Mouse (Mus musculus) lung, embryonic 15.5 days (tissue): ENCODE results near the gene Coro1c. TPM values are rescaled to one million over a fixed set of nuclear protein-coding genes. Genes with fewer than 3 reads are reported as not detected.

ENCODE experiments used
- ATAC-seq: fragments of 200-750 bp; cut with Nextera tagmentation; 2 replicates; pipeline ENCODE4 v1.8.0; 2017; ENCODE audit warnings: moderate number of reproducible peaks, borderline replicate concordance; ENCODE audit not compliant: low FRiP score, low TSS enrichment; ENCODE audit errors: extremely low read depth
- H3K27ac ChIP-seq: fragments of 300-500 bp; sonication (generic); 2 replicates; pipeline ENCODE4 v1.5.1; 2015; ENCODE audit warnings: moderate library complexity, mild to moderate bottlenecking, inconsistent platforms
- H3K27me3 ChIP-seq: fragments of 300-500 bp; sonication (generic); 2 replicates; pipeline ENCODE4 v1.6.1; 2015; ENCODE audit warnings: inconsistent platforms
- H3K36me3 ChIP-seq: fragments of 300-500 bp; sonication (generic); 2 replicates; pipeline ENCODE4 v1.6.1; 2015; ENCODE audit warnings: inconsistent platforms
- H3K4me1 ChIP-seq: fragments of 300-500 bp; sonication (generic); 2 replicates; pipeline ENCODE4 v1.6.1; 2015; ENCODE audit warnings: inconsistent platforms
- H3K4me2 ChIP-seq: fragments of 300-500 bp; sonication (generic); 2 replicates; pipeline ENCODE4 v1.6.1; 2015; ENCODE audit warnings: inconsistent platforms, mild to moderate bottlenecking, moderate library complexity
- H3K4me3 ChIP-seq: fragments of 300-500 bp; sonication (generic); 2 replicates; pipeline ENCODE4 v1.5.1; 2015; ENCODE audit warnings: mild to moderate bottlenecking, inconsistent platforms
- H3K9ac ChIP-seq: fragments of 300-500 bp; sonication (generic); 2 replicates; pipeline ENCODE4 v1.6.1; 2015; ENCODE audit warnings: inconsistent platforms
- H3K9me3 ChIP-seq: fragments of 300-500 bp; sonication (generic); 2 replicates; pipeline ENCODE4 v1.6.1; 2016; ENCODE audit warnings: inconsistent platforms
- WGBS: fragments of 180-500 bp; shearing (Covaris S2); methylation state at CpG from one replicate; pipeline ENCODE4 v1.1.7; 2015; 5-methylcytosine and 5-hydroxymethylcytosine counted together
- polyA plus RNA-seq: library from polyadenylated mRNA; unstranded; fragments of >200 nt; fragmentation: Nextera tagmentation; extraction: Ambion mirVana; gene quantifications from 2 replicates; pipeline ENCODE4 v1.2.1, GENCODE M21; 2015

Gene Coro1c
- polyA plus RNA-seq, 1 experiment from 2014 or later = 144 TPM

GRCm38 (mm10) chr5:113863994-113864393, 44.6 kb downstream of the Coro1c start:
- Histone ChIP-seq H3K4me3 (no peak overlapping the region), H3K36me3 (peaks cover 28% of the 10 kb centered on the region), H3K9me3 (no peaks in the 10 kb centered on the region), H3K9ac (no peak overlapping the region), H3K27me3 (no peaks in the 10 kb centered on the region), H3K4me1 (peaks cover 25% of the 10 kb centered on the region), H3K4me2 (no peak overlapping the region), H3K27ac (no peak overlapping the region)
- ATAC-seq = no peak
- WGBS = 90% methylated on average over 12 of the region's 12 CpGs

- WGBS = 82% methylated on average over 4 of the region's 4 CpGs
- Histone ChIP-seq H3K27me3 (no peaks in the 10 kb centered on the region), H3K9me3 (no peaks in the 10 kb centered on the region), H3K9ac (no peak overlapping the region), H3K4me2 (no peak overlapping the region), H3K27ac (no peak overlapping the region), H3K4me1 (peaks cover 19% of the 10 kb centered on the region), H3K36me3 (peaks cover 28% of the 10 kb centered on the region), H3K4me3 (no peak overlapping the region)
- ATAC-seq = no peak
Observed at GRCm38 (mm10) chr5:113862418-113862817, 46.1 kb downstream of the Coro1c start.

GRCm38 (mm10) chr5:113861294-113861693, 47.3 kb downstream of the Coro1c start:
- WGBS = 95% methylated on average over 8 of the region's 8 CpGs
- Histone ChIP-seq H3K9ac (no peak overlapping the region), H3K27ac (no peak overlapping the region), H3K4me1 (peaks cover 29% of the 10 kb centered on the region), H3K27me3 (no peaks in the 10 kb centered on the region), H3K4me3 (no peak overlapping the region), H3K36me3 (peaks cover 28% of the 10 kb centered on the region), H3K4me2 (no peak overlapping the region), H3K9me3 (no peaks in the 10 kb centered on the region)
- no peak for ATAC-seq

GRCm38 (mm10) chr5:113858971-113859370, 49.6 kb downstream of the Coro1c start:
- no peaks in the 10 kb centered on the region for H3K27me3 ChIP-seq
- 30% methylated on average over 5 of the region's 5 CpGs for WGBS
- H3K36me3 ChIP-seq = peaks cover 13% of the 10 kb centered on the region
- peak; percentile 63 for ATAC-seq
- no peak overlapping the region; the same call in 1 of the 2 replicates for H3K9ac ChIP-seq
- no peak overlapping the region for H3K4me3 ChIP-seq
- H3K9me3 ChIP-seq = no peaks in the 10 kb centered on the region
- H3K27ac ChIP-seq = peak overlapping the region; percentile 44
- H3K4me1 ChIP-seq = peaks cover 40% of the 10 kb centered on the region
- no peak overlapping the region for H3K4me2 ChIP-seq

- peaks cover 40% of the 10 kb centered on the region for H3K4me1 ChIP-seq
- WGBS = 70% methylated on average over 10 of the region's 10 CpGs
- H3K27ac ChIP-seq = peak overlapping the region; percentile 44; the same call in 1 of the 2 replicates
- no peak overlapping the region for H3K4me2 ChIP-seq
- peaks cover 8% of the 10 kb centered on the region for H3K36me3 ChIP-seq
- ATAC-seq = no peak
- no peak overlapping the region for H3K4me3 ChIP-seq
- H3K9me3 ChIP-seq = no peaks in the 10 kb centered on the region
- H3K9ac ChIP-seq = no peak overlapping the region
- H3K27me3 ChIP-seq = no peaks in the 10 kb centered on the region
Observed at GRCm38 (mm10) chr5:113858550-113858949, 50.0 kb downstream of the Coro1c start.

- WGBS = 57% methylated on average over 8 of the region's 8 CpGs
- Histone ChIP-seq H3K27me3 (no peaks in the 10 kb centered on the region), H3K9ac (no peak overlapping the region), H3K9me3 (no peaks in the 10 kb centered on the region), H3K4me3 (no peak overlapping the region), H3K27ac (no peak overlapping the region), H3K36me3 (peaks cover 7% of the 10 kb centered on the region), H3K4me1 (peaks cover 40% of the 10 kb centered on the region), H3K4me2 (no peak overlapping the region)
- no peak for ATAC-seq
Observed at GRCm38 (mm10) chr5:113857631-113858030, 50.9 kb downstream of the Coro1c start.

- H3K4me2 ChIP-seq = no peak overlapping the region
- peaks cover 12% of the 10 kb centered on the region for H3K36me3 ChIP-seq
- H3K27ac ChIP-seq = no peak overlapping the region
- peaks cover 40% of the 10 kb centered on the region for H3K4me1 ChIP-seq
- 65% methylated on average over 7 of the region's 7 CpGs for WGBS
- no peak overlapping the region for H3K4me3 ChIP-seq
- no peaks in the 10 kb centered on the region for H3K9me3 ChIP-seq
- no peak for ATAC-seq
- H3K9ac ChIP-seq = no peak overlapping the region
- no peaks in the 10 kb centered on the region for H3K27me3 ChIP-seq
Observed at GRCm38 (mm10) chr5:113856631-113857030, 51.9 kb downstream of the Coro1c start.

- Histone ChIP-seq H3K9ac (no peak overlapping the region), H3K27ac (peak overlapping the region; percentile 20), H3K4me1 (peaks cover 40% of the 10 kb centered on the region), H3K4me2 (no peak overlapping the region), H3K9me3 (no peaks in the 10 kb centered on the region), H3K27me3 (no peaks in the 10 kb centered on the region), H3K36me3 (peaks cover 11% of the 10 kb centered on the region), H3K4me3 (no peak overlapping the region)
- ATAC-seq = peak; percentile 28; the same call in 1 of the 2 replicates
- 52% methylated on average over 3 of the region's 3 CpGs for WGBS
Observed at GRCm38 (mm10) chr5:113855696-113856095, 52.9 kb downstream of the Coro1c start.

- no peak for ATAC-seq
- Histone ChIP-seq H3K9ac (no peak overlapping the region), H3K9me3 (no peaks in the 10 kb centered on the region), H3K36me3 (peaks cover 17% of the 10 kb centered on the region), H3K4me3 (no peak overlapping the region), H3K4me2 (no peak overlapping the region), H3K27me3 (no peaks in the 10 kb centered on the region), H3K4me1 (peaks cover 37% of the 10 kb centered on the region), H3K27ac (peak overlapping the region; percentile 20; the same call in 1 of the 2 replicates)
- 89% methylated on average over 10 of the region's 10 CpGs for whole genome bisulfite sequencing
Observed at GRCm38 (mm10) chr5:113855117-113855516, 53.4 kb downstream of the Coro1c start.

GRCm38 (mm10) chr5:113854494-113854893, 54.1 kb downstream of the Coro1c start:
- no peaks in the 10 kb centered on the region for H3K9me3 ChIP-seq
- 39% methylated on average over 14 of the region's 14 CpGs for WGBS
- H3K4me2 ChIP-seq = no peak overlapping the region
- no peak overlapping the region for H3K27ac ChIP-seq
- H3K36me3 ChIP-seq = peaks cover 24% of the 10 kb centered on the region
- ATAC-seq = no peak
- H3K9ac ChIP-seq = no peak overlapping the region
- no peak overlapping the region for H3K4me3 ChIP-seq
- no peaks in the 10 kb centered on the region for H3K27me3 ChIP-seq
- peaks cover 32% of the 10 kb centered on the region for H3K4me1 ChIP-seq

GRCm38 (mm10) chr5:113853541-113853940, 55.0 kb downstream of the Coro1c start:
- no peaks in the 10 kb centered on the region for H3K9me3 ChIP-seq
- no peak overlapping the region for H3K4me3 ChIP-seq
- 88% methylated on average over 10 of the region's 10 CpGs for WGBS
- no peak overlapping the region for H3K4me2 ChIP-seq
- H3K36me3 ChIP-seq = peaks cover 27% of the 10 kb centered on the region
- ATAC-seq = no peak
- H3K4me1 ChIP-seq = peaks cover 22% of the 10 kb centered on the region
- H3K9ac ChIP-seq = no peak overlapping the region
- H3K27ac ChIP-seq = 0 out of 2 replicates have a peak overlapping the region, but pooled peaks have one; percentile 5
- H3K27me3 ChIP-seq = no peaks in the 10 kb centered on the region

- Histone ChIP-seq H3K4me3 (no peak overlapping the region), H3K4me1 (peaks cover 21% of the 10 kb centered on the region), H3K9ac (no peak overlapping the region), H3K36me3 (peaks cover 33% of the 10 kb centered on the region), H3K4me2 (no peak overlapping the region), H3K27me3 (no peaks in the 10 kb centered on the region), H3K27ac (no peak overlapping the region), H3K9me3 (no peaks in the 10 kb centered on the region)
- WGBS = 76% methylated on average over 7 of the region's 7 CpGs
- ATAC-seq = no peak
Observed at GRCm38 (mm10) chr5:113852463-113852862, 56.1 kb downstream of the Coro1c start.
